Mouse (Mus musculus) c-Kit-positive CD71-positive TER-119-positive erythroid progenitor cells, embryonic 14.5 days (primary cell): ENCODE results near the gene Ctnnd2.
A peak's percentile ranks its signal among the peaks of the same experiment; 100 is the strongest.

ENCODE experiments used
- DNase-seq: peaks from one replicate; pipeline ENCODE4 v3.0.0-alpha.2; 2013; ENCODE audit warnings: low spot score

Gene Ctnnd2

GRCm38 (mm10) chr15:30714823-30715222 lies 542.4 kb downstream of the Ctnnd2 start:
- no peak for DNase-seq

- no peak for DNase-seq
Measured at GRCm38 (mm10) chr15:30718811-30719210, 546.4 kb downstream of the Ctnnd2 start.

- no peak for DNase-seq
Measured at GRCm38 (mm10) chr15:30719226-30719625, 546.8 kb downstream of the Ctnnd2 start.

DNA sequence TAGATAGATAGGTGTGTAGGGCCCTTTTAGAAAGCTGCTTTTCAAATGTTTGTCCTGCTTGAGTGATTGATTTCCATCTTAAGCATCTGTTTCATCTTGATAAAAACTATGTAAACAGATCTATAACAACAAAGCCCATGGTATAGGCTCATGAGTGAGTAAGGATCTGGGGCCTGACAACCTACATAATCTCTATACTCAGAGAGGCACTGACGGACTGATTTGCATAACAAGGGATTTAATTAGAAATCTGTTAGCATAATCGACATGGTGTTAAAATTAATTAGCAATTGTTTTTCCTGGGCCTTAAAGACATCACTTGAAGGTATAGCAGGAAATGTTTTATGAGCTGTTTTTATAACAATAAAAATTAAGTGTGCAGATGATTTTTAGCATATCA lies 548.7 kb downstream of the Ctnnd2 start:
- no peak for DNase-seq

DNA sequence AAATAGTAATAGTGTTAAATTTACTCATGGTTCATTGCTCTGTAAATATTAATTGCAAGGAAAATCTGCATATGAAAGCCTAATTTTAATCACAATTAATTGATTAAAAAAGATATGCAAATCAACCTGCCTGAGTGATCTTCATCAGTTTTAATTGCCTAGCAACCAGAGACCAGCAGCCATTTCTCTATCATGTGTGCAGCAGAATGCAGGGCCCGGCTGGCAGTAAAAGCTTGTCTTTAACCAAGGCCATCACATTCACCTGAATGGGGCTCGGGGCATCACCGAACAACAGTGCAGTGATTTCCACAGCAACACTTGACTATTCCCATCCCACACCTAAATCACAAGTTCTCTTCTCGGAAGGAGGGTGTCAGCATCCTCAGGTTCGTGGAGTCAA lies 553.7 kb downstream of the Ctnnd2 start:
- DNase-seq, result no peak

DNA sequence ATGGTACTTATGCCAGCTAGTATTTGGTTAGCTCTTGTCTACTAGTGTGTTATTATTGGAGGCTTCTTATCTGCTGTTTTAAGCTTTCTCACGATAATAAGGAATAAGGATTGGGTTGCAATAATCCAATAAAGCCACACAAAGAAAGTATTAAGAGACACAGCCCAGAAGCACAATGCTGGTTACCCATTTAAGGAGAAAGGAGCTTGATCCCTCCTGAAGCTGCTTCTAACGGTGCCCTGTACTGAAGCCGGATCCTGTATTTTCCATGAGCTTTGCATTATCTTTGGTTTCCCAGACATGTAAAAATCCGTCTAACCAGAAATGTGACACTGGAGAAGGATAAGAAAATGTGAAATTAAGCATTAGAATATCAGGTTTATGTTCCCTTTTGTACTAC lies 565.8 kb downstream of the Ctnnd2 start:
- DNase-seq, result no peak

- DNase-seq, result peak; percentile 2
Measured at GRCm38 (mm10) chr15:30740728-30741127, 568.3 kb downstream of the Ctnnd2 start.

DNA sequence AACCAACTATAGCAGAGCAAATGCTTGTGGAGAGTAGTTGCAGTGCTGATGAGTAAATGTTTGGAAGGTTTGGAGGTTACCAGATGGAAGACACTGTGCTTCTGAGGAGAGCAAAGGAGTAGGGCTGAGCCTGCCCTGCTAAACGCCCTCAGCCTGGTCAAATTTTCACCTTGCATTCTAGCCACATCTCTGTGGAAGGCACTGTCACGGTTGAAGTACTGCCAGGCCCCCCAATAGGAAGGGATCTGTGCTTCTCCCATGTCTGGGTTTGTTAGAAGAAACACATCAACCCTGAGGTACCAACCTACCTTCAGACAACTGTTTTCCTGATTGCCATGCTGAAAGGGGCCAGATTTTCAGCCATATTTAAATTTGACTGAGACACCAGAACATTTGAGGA lies 585.6 kb downstream of the Ctnnd2 start:
- DNase-seq, result no peak

DNA sequence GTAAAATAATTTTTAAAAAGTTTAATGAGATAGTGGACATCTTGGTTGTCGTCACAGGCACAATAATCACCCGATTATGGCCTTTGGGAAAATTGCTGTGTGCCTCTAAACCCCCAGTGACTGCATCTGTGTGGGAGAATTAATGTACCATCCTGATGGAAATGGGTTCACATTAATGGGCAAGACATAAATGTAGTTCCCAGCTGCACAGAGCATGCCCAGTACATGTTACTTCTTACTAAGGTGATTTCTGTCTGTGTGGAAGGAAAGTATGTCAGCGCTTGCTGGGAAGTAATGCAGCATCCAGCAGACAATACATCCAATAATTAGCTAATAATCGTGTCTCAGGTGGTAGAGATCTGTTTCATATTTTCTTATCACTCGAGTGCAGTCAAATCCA lies 589.8 kb downstream of the Ctnnd2 start:
- no peak for DNase-seq

- DNase-seq, result no peak
Measured at GRCm38 (mm10) chr15:30762695-30763285, 590.4 kb downstream of the Ctnnd2 start.

GRCm38 (mm10) chr15:30776931-30777330 lies 604.5 kb downstream of the Ctnnd2 start:
- no peak for DNase-seq

GRCm38 (mm10) chr15:30777801-30778200 lies 605.4 kb downstream of the Ctnnd2 start:
- no peak for DNase-seq

DNA sequence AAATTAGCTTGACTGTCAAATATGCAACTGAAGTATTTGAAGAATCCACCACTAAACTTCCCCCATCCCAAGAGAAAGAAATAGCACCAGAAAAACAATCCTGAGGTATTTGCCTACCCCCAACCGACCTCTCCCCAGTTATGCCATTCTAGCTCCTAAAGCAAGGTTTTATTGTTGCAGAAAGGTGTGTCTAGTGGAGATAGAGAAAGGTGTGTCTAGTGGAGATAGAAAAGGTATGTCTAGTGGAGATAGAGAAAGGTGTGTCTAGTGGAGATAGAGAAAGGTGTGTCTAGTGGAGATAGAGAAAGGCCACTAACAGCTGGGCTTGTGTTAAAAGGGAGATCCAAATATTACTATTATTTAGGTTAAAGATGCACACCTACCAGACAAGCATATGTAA lies 607.5 kb downstream of the Ctnnd2 start:
- no peak for DNase-seq

DNA sequence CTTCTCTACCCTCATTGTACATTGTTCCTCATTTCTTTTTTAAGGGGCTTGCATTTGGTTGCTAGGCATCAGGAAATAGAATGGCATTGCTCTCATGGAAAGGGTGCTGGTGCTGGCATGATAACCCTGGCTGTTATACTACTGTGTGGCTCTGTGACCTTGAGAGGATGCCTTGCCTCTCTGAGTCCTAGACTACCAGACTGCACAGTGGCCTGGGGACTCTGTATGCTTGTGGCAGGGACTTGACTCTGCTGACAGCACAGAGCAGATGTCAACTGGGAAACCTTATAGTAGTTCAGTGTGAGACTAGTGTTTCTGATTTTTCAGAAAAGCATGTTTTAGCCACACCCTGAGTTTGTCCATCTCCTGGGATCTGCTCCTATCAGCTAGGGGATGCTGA lies 608.6 kb downstream of the Ctnnd2 start:
- no peak for DNase-seq

GRCm38 (mm10) chr15:30785706-30786320 lies 613.4 kb downstream of the Ctnnd2 start:
- no peak for DNase-seq

DNA sequence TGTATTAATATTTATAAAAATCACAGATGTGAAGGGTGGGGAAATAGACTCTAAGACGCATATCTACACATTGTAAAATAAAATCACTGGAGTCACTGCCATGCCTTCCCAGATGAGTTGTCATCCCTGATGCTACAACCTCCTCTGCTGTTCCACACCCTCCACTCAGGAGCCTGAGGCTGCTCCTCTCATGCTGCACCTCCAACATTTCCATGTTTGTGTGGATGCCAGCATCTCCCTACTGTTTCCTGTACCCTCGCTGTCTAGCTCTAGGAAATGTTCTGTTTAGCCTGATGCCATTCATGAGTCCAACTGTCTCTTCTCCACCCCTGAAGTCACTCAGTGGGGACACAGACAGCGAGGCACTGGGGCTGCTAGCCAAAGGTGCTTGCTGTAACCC lies 620.9 kb downstream of the Ctnnd2 start:
- DNase-seq, result no peak

DNA sequence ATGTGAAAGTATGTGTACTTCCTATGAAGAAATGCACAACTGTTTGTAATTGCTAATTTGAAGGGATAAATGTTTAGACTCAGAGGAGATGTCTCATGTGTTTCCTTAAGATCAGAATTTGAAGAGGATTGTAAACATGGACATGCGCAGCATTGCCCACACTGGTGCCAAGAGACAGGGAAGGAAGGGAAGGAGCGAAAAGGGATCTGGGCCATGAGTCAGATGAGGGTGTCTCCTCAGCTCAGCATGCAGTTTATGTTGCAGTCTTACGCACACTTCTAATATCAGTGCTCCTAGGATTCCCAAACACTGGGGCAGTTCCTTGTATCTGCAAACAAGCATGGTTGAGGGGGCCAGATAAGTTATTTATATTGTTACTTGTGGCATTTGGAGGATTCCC lies 623.3 kb downstream of the Ctnnd2 start:
- DNase-seq, result no peak

- no peak for DNase-seq
Measured at GRCm38 (mm10) chr15:30827424-30828263, 655.3 kb downstream of the Ctnnd2 start.

DNA sequence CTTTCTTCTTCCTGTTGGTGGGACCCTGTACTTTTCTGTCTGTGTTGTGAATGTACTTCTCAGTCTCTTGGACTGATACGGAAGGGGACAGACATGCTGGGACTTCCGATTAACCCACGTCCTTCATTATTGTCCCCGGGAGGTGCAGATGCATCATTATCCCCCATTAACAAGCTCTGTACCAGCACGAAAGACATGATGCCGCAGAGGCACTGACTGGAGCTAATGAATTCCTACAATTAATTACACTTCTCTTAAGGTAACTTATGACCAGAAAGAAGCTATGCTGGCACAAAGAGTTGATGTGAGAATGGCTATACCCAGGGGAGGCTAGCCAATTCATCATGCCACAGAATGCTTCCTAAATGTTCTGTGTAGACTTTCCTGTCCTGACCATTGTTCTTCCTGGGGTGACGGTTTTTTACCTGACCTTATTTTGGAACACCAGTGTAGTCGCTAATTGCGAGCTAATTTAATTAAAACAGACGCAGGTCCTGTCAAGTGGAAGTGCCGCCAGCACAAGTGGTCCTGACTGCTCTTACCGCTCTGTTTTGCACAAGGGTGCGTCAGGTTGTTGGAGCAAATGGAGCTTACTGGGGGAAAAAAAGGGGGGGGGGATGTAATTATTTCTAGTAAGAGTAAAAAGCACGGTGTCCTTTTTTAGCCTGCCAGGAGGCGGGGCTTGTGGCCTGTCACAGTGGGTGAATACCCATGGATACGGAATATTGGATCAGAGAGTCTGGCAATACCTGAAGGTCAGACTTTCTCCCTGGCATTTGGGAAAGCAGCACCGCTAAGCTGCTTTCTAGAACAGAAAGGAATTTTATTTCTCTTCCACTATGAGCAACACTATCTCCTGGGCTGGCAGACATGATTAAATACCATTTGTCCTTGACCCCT lies 685.1 kb downstream of the Ctnnd2 start:
- DNase-seq, result no peak

GRCm38 (mm10) chr15:30867429-30867828 lies 695.0 kb downstream of the Ctnnd2 start:
- no peak for DNase-seq

- DNase-seq, result no peak
Measured at GRCm38 (mm10) chr15:30869673-30870512, 697.5 kb downstream of the Ctnnd2 start.
